Mouse (Mus musculus) testis, postnatal 14 days (tissue): ENCODE data around the gene Col9a2.

ENCODE experiments used
- DNase-seq: peaks from one replicate; pipeline ENCODE4 v3.0.0; 2021; ENCODE audit warnings: low spot score

Col9a2 gene

DNA sequence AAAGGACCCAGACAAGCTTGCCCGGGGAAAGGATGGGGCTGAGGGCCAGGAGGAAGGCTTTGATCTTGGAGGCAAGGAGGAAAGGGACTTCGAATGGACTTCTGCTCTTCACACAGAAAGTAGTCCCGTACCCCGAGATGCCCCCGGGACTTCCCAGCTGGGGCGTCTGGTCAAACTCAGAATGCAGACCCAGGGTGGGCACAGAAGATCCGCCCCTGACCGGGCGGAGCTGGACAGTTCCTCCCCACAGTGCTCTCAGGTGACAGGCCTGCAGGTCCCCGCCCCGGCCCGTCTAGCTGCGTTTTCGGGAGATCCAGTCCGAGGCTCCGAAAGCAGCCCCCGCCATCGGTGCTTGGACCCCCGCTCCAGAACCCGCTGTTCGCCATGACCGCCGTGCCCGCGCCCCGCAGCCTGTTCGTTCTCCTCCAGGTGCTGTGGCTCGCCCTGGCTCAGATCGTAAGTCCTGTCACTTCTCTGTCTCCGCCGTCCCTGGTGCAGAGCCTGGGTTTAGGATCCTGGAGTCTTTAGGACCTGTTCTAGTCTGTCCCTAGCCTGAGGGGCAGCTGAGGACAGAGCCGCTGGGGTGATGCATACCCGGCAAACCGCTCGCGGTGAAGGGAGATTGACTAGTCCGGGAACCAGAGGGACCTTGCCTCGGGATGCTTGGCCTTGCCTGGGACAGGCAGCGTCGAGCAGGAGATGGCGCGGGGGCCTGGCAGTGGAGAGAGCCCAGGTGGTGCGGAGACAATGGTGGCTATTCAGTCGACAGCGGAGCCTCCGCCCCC, at the start of gene Col9a2:
Gene Col9a2, plus strand, starts transcription at position 55 of the 785 bp plus-strand sequence.
- peak; percentile 16 for DNase-seq

DNA sequence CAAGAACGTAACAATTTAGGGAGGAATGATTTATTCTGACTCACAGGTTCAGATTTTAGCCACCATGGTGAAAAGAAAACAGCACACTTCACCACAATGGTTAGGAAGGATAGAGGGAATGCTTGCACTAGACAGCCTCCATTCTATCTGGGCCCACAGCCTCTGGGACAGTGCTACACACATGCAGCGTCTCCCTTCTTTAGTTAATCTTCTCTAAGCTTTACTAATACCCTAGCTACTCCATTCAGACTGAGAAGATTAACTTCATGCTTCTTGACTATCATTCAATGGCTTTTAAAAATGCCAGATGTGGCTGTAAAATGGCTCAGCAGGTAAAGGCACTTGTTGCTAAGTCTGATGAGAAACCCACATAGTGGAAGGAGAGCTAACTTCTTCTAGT, 46.9 kb upstream of the Col9a2 start:
- DNase-seq: no peak

DNA sequence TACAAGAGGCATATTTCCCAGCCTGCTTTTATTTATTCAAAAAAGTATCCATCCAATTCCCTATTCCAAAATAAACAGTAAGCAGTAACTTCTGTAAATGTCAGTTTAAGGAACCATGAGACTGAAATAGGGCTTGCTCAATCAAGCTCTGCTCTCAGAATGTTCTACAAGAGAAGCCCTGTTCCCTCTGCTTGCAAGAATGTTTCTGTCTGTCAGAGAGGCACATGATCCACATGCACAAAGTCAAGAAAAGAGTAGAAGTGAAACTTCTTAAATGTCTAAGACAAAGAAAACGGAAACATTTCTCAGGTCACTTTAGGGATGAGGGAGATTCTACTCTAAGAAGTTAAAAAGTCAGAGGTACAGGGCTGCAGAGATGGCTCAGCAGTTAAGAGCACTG, 46.2 kb upstream of the Col9a2 start:
- no peak for DNase-seq

DNA sequence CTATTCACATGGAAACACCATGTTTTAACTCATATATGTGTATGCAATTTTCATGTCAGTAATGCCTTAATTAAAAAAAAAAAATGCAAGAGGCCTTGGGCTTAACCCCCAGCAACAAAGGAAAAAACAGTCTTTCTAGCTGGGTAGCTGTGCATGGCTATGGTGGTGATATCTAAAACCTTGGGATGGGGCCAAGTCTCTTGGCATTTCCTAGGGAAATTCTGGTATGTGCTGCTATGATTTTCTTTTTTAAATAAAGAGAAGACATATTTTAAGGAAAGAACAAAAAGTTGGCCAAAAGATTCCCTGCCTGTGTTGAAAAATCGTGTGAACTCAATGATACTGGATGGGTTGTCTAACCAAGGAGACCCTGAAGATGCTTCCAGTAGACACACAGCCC, 43.3 kb upstream of the Col9a2 start:
- no peak for DNase-seq

DNA sequence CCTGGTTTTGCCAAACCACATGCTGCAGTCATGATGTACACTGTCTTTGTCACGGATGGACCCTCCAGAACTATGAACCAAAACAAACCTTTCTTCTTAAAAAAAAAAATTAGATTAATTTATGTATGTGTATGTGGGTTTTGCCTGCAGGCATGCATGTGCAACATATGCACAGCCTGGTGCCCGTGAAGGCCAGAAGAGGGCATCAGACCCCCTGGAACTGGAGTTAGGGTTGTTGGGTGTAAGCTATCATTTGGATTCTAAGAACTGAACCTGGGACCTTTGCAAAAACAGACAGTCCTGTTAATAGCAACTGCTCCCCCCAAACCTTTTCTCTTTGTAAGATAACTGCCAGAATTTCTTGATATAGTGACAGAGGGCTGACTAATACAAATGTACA, 38.1 kb upstream of the Col9a2 start:
- DNase-seq: no peak

DNA sequence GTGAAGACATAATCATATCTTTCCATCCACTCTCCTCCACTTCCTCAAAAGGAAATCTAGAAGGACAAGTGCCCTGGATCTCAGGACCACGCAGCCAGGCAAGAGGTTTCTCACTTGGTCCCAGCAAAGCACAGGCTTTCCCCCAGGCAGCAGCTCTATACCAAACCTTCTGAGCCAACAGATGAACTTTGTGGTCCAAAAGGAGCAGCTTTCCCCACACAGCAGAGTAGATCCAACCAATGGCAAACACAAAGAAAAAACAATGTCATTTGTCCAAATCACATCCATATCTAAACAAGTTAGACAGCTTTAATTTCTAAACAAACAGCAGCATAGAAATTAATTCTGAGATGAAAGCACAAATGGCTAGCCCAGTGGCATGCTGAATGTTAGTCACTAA, 37.5 kb upstream of the Col9a2 start:
- no peak for DNase-seq

DNA sequence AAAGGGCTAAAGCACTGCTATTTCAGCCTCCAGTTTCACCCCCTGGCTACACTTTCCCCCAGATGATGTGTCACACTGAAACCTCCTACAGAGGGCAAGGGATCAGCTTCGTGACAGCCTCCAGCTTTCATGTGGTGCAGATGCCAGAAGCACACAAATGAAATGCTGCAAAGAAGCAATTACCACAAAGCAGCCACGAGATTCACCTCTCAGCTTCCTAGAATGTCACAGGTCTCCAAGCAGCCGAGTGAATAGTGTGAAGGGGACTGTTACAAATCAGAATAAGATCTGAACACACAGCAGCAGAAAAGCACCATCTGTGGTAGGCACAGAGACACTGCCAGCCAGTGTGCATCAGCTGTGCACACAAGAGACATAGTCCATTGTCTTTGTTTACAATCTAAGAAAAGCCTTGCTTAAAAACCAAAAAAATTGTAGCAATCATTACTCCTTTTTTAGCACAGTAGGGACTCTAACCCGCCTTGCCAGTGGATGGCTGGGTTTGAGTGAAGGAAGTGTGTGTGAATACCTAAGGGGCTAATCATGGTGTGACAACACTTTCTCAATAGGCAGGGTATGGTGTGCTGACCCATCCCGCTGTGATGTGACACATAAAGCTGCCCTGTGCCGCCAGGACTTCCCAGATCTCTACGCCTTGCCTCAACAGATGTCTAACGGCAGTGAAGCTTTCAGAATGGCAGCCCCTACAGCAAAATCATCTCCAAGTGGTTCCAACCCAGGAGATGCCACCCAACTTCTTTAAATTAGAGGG, 36.6 kb upstream of the Col9a2 start:
- DNase-seq: no peak

DNA sequence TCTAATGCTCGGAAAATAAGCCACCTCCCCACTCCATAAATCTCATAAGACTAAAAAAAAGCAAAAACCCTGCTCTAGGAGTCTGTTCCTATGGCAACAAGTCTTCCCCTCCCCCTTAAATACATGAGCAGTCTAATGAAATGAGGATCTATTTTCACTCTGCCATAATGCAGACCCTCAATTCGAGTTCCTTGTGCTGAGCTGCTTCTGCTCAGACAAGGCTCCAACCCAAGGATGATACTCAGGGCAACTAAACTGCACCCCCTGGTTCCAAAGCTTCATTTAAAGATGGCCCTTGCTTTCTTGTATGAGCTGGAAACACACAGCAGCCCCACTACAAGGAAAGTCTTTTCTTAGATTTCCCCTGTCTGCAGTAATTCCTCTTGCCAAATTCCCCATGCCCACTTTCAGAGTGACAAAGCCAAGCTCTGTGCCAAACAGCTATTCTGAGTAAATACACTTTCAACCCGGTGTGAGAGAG, 35.5 kb upstream of the Col9a2 start:
- DNase-seq: no peak

DNA sequence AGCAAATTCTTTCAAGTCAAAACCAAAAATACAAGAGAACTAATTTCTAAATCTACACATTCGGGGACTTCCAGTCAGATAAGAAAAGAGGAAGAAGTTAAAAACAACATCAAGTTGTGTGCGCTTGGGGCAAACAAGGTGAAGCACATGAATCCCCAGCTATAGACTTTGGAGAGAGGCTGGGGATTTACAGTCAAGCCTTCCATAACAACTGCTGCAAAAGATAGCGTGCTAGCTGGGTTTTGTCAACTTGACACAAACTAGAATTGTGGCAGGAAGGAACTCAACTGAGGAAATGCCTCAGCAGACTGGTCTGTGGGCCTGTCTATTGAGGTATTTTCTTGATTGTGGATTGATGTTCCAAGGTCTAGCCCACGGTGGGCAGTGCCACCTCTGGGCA, 34.5 kb upstream of the Col9a2 start:
- DNase-seq: no peak

DNA sequence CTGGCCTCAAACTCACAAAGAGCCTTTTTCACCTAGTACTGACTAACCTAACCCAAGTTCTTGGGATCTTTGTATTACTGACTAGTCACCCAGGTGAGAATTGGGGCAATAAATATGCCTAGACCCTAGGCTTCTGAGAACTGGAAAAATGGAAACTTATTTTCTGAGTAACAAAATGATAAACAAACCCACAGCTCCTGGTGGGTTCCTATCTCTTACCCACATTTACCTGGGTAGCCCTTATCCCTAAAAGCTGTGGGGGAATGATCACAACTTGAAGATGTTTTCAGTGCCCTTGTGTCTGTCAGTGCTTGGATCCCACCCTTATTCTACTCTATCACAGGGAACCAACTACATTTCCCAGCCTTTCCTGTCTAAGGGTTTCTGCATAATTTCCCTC, 32.2 kb upstream of the Col9a2 start:
- DNase-seq: no peak

DNA sequence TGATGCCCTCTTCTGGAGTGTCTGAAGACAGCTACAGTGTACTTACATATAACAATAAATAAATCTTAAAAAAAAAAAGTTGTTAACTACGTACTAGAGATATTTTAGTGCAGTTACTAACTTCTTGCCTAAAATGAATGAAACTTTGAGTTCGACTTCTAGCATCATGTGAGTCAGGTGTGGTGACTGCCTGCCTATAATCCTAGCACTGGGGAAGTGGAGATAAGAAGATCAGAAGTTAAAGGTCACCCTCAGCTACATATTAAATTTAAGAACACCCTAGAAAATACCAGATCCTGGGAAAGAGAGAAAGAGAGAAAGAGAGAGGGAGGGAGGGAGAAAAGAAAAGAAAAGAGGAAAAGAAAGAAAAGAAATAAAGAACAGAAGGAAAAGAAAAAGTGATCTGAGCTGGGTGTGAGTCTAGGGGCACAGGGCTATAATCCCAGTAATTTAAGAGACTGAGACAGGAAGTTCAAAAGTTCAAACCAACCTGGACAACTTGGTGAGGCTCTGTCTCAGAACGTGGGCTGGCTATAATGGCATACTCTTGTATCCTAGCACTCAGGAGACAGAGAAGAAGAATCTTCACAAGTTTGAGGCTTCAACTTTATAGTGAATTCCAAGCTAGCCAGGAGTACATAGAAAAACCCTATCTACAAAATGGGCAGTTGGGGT, 31.0 kb upstream of the Col9a2 start:
- no peak for DNase-seq

DNA sequence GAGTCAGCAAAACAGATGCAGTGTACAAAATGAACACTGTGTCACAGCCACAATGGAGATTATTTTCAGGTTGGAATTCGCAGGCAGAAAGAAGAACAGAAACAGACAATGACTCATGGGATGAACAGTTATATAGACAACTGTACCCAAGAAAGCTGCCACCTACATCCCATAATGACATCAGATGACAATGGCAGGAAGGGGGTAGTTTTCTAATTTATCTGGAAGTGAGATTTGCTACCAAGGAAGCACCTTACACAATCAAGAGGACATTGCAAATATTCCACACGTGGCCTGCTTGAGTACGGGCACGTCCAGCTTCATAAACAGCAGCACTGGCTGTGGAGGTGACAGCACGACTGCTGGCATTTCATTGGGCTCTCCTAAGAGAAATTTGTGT, 30.0 kb upstream of the Col9a2 start:
- DNase-seq: no peak

DNA sequence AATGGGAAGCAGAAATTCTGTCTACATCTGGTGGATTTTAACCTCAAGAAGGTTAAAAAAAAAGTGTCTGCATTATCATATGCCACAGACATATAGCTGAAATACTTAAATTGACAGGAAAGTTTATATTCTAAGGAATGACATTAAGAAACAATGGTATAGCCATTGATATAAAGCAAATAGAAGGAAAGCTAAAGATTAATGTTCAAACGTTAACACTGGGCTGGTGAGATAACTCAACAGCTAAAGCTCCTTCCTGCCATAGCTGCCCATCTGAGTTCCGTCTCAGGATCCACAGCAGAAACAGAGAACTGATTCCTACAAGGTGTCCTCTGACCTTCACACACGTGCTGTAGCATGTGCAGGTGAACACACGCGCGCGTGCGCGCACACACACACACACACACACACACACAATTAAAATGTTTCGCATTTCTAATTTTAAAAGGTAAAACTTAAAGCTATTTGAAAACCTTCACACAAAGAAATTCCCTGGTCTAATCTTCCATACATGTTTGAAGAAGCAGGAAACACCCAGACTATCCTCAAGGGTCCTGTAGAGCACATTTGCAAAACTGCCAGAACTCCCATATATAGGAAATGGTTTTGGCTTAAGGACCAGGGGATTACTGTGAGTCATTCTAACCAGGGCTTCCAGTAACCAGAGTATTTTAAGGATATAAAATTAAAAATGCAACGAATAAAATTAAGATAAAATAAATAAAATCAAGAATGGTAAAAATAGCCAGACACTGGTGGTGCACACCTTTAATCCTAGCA, 28.2 kb upstream of the Col9a2 start:
- DNase-seq: no peak

DNA sequence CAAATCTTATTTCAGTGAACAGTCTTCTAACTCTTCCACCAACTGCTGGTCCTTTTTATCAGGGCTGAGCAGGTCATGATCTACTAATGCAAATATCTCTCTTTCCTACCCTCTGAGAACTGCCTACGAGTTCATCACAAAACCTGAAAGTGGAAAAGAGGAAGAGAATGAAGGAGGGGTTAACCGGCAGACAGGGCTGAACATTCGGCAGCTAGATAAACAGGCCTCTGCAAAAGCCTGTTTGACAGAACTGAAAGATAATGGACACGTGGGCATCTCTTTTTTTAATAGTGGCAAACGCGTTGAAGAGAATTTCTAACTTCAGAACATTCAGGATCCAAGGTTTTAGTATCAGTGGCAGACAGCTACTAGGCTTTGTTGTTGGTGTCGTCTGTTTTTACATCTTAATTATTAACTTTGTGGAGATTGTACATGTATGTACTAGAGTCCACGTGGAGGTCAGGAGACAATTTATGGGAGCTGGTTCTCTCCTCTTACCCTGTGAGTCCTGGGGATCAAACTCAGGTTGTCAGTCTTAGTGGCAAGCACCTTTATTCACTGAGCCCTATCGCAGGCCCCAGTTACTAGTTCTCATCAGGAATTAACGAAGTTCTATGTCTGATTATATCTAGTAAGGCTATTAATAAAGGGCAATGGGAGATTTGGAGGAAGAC, 24.5 kb upstream of the Col9a2 start:
- no peak for DNase-seq

DNA sequence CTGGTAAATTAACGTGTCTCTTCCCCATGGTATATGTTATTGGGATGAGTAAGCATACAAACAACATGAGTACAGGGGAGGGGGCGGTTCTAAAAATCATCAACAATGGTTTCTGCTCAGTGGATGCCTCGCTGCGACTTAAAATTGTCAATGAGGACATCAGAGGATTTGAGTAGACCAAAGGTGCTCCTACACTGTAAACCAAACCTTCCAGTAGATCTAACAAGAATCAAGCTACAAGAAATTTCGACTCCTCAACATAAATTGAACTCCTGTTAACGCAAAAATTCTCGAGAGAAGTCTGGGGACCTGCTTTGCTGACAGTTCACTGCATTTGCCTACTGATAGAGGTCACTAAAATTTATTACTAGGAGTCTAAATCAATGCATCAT, 23.9 kb upstream of the Col9a2 start:
- DNase-seq: no peak

DNA sequence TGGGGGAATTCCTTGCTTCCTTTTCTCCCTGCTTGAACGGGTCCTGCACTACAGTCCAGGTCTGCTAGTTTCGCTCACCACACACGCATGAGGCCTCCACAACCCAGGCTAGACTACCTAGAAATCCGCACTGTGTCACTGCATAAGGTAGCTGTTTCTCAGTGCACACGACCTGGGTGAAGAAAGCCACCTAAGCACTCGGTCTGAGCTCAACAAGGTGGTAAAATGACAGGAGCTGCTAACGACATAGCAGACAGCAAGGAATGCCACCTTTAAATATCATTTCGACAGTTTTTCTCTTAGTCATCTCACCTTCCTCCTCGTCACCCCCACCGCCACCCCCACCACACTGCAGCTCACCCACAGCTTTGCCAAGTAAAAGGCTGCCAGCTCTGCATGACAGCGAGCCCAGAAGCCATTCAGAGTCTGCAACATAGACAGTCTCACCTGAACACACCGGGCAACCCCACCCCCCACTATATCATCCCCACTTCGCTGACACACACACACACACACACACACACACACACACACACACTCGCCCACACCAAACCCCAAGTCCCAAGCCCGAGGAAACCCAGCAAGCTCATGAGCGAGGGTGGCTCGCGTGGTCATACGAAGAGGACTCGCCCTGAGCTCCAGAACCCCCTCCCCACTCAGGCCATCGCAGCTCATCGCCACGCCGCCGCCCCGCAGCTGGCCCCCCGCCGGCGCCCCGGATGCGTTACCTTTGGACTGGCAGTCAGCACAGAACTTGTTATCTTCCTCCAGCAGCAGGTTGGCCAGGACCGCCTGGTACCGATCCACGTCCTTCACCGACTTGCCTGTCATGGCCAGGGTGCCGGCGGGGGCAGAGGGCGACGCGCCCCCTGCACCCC, 22.9 kb upstream of the Col9a2 start:
- DNase-seq: peak; percentile 12

DNA sequence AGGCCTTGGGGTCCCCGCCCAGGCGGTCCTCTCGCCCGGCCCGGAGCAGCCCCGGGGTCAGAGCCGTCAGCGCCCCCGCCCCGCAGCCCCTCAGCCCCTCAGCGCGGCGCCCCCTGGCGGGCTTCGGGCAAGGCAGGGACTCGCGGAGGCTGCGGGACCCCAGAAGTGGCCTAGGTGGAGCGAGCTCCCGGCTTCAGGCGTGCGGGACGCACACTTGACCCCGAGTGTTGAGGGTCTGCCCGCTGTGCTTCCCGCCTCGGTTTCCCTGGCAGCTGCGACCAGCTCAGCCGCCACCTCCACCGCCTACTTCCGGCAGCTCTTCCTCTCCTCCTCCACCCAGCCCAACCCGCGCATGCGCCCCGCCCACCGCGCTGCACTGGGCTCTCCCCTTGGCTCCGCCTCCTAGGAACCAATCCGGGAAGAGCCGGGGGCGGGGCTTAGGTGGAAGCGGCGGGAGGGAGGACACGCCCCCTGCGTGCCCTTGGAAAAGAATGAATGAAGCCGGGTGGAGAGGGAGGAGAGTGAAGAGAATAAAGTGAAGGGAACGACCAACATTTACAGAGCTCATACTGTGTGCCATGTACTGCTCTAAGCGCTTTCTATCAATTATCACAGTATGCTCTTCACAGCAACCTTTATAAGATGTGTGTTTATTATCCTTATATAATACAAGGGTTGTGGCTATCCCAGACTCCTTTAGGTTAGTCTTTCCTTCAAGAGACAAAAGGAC, 22.1 kb upstream of the Col9a2 start, which contains the start of gene Smap2:
Gene Smap2, minus strand, starts transcription at position 320 of the 730 bp plus-strand sequence.
- DNase-seq: peak; percentile 99

DNA sequence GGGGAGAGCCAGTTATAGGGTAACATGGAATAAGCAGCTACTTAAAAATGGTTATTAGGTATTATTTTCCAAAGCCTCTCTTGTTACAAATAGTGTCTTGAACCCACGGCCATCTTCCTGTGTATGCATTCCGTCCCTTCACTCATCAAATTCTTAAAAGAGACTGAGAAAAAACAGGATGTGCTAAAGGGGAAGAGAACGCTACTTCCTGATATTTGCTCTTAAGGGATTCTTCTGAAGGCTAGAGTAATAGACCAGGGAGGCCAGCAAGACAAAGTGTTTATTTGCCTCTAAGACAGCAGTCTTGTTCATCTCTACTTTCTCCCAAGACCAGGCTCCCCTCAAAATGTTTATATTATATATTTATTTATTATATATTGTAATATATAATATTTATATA, 20.9 kb upstream of the Col9a2 start:
- no peak for DNase-seq

DNA sequence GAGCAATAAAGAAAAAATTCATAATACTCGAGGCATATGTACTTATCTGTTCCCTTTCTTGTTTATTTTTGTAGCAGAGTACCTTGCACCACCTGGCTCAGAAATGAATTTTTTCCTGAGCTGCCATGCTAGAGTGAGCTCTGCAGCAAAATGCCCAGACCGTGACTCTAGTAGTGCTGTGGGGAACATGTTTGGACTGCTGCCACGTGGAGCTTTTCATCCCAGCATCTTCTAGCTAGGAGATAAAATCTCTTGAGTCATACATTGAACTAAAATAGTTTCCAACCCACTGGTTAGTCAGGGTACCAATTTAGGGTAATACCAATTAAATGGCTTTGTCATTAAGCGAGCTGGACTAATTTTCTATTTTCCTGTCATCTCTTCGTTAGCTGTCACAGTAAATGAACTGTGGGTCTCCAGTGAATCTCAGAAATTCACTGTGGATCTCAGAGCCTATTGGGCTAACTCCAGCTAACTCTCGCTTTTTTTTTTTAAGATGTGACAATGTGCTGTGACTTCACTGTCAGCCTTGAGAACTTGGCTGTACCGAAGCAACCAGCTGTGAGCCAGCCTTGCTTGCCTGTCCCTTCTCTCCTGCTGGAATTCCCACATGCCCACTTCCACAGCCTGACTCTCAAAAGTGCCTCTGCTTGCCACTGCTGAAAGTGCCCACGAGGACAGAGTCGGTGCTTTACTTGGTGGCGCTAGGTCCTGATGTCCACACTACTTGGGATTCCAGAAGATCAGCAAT, 19.0 kb upstream of the Col9a2 start:
- DNase-seq: no peak
